Mouse (Mus musculus) embryonic facial prominence, embryonic 13.5 days (tissue): ENCODE measurements at regions not wholly inside any gene's neighbourhood (a gene's known extent, or its start where the extent isn't known, plus 50 kb on each side); places are given as distances from the start of the nearest gene placed in this dataset.
A peak's percentile ranks its signal among the peaks of the same experiment; 100 is the strongest.

Experiments
- ATAC-seq: fragments of 200-750 bp; cut with Nextera tagmentation; 2 replicates; pipeline ENCODE4 v1.8.0; 2017; ENCODE audit warnings: low read depth; ENCODE audit not compliant: insufficient number of reproducible peaks, insufficient read depth, low FRiP score, low TSS enrichment
- H3K27ac ChIP-seq: fragments of 300-500 bp; sonication (generic); 2 replicates; pipeline ENCODE4 v1.5.1; 2015; ENCODE audit warnings: moderate library complexity, mild to moderate bottlenecking, inconsistent platforms
- H3K27me3 ChIP-seq: fragments of 300-500 bp; sonication (generic); 2 replicates; pipeline ENCODE4 v1.6.1; 2015; ENCODE audit warnings: mild to moderate bottlenecking, inconsistent platforms
- H3K36me3 ChIP-seq: fragments of 300-500 bp; sonication (generic); 2 replicates; pipeline ENCODE4 v1.6.1; 2015; ENCODE audit warnings: mild to moderate bottlenecking, inconsistent platforms
- H3K4me1 ChIP-seq: fragments of 300-500 bp; sonication (generic); 2 replicates; pipeline ENCODE4 v1.6.1; 2015; ENCODE audit warnings: inconsistent platforms
- H3K4me2 ChIP-seq: fragments of 300-500 bp; sonication (generic); 2 replicates; pipeline ENCODE4 v1.6.1; 2015; ENCODE audit warnings: moderate library complexity, mild to moderate bottlenecking, inconsistent platforms
- H3K4me3 ChIP-seq: fragments of 300-500 bp; sonication (generic); 2 replicates; pipeline ENCODE4 v1.5.1; 2015; ENCODE audit warnings: mild to moderate bottlenecking, inconsistent platforms
- H3K9ac ChIP-seq: fragments of 300-500 bp; sonication (generic); 2 replicates; pipeline ENCODE4 v1.6.1; 2015; ENCODE audit warnings: mild to moderate bottlenecking, inconsistent platforms
- H3K9me3 ChIP-seq: fragments of 300-500 bp; sonication (generic); 2 replicates; pipeline ENCODE4 v1.6.1; 2016; ENCODE audit warnings: inconsistent platforms
- WGBS: fragments of 180-500 bp; shearing (Covaris S2); methylation state at CpG from one replicate; pipeline ENCODE4 v1.1.7; 2015; ENCODE audit warnings: mixed read lengths; 5-methylcytosine and 5-hydroxymethylcytosine counted together

GRCm38 (mm10) chr12:20232746-20233453 is 278.6 kb downstream of the Gm21863 start:
- no peak overlapping the region for H3K27ac ChIP-seq
- no peaks in the 10 kb centered on the region for H3K4me1 ChIP-seq
- peak; percentile 65 for ATAC-seq
- 68% methylated on average over 32 of the region's 32 CpGs for WGBS
- no peak overlapping the region for H3K4me3 ChIP-seq
- peaks cover 64% of the 10 kb centered on the region for H3K9me3 ChIP-seq
- H3K9ac ChIP-seq = no peak overlapping the region
- peaks cover 41% of the 10 kb centered on the region for H3K36me3 ChIP-seq
- H3K27me3 ChIP-seq = peaks cover 28% of the 10 kb centered on the region
- H3K4me2 ChIP-seq = no peak overlapping the region

DNA sequence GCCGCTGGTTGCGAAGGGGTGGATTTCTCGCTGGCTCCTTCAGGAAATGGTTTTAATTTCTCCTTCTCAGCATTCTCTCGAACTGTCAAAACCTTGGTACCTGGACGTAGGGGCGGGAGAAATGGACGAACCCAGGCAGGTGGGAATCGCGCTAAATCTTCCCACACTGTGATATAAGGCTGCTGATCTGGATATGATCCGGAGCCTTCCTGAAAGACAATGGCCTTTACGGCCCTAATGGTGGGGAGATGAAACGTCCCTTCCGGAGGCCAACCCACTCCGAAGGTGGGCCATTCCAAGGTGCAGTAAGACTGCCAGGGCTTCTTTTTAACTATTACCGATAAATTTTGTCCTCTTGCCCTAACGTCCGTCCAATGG is 279.1 kb downstream of the Gm21863 start:
- Histone ChIP-seq H3K4me2 (no peak overlapping the region), H3K27me3 (peaks cover 28% of the 10 kb centered on the region), H3K27ac (no peak overlapping the region), H3K9ac (no peak overlapping the region), H3K4me3 (no peak overlapping the region), H3K9me3 (peaks cover 60% of the 10 kb centered on the region), H3K36me3 (peaks cover 41% of the 10 kb centered on the region), H3K4me1 (no peaks in the 10 kb centered on the region)
- WGBS = 69% methylated on average over 17 of the region's 17 CpGs
- ATAC-seq = peak; percentile 45; the same call in 1 of the 2 replicates

- H3K27ac ChIP-seq = no peak overlapping the region
- H3K4me2 ChIP-seq = no peak overlapping the region
- WGBS = 71% methylated on average over 25 of the region's 25 CpGs
- H3K4me1 ChIP-seq = no peaks in the 10 kb centered on the region
- ATAC-seq = peak; percentile 62
- peaks cover 59% of the 10 kb centered on the region for H3K9me3 ChIP-seq
- H3K27me3 ChIP-seq = peaks cover 28% of the 10 kb centered on the region
- no peak overlapping the region for H3K4me3 ChIP-seq
- no peak overlapping the region for H3K9ac ChIP-seq
- H3K36me3 ChIP-seq = peaks cover 38% of the 10 kb centered on the region
Observed at GRCm38 (mm10) chr12:20233871-20234307, 279.6 kb downstream of the Gm21863 start.
